Mouse (Mus musculus): Measurements from ENCODE around the gene Foxa3. TPM values are rescaled to one million over a fixed set of nuclear protein-coding genes. Genes with fewer than 3 reads are reported as not detected.

The Foxa3 gene
- polyA plus RNA-seq, 1 experiment from 2014 or later: not detected

Other genes with a start within 250 kb of the Foxa3 start
- not detected in 2 replicates for gene Psg19, start 225.0 kb downstream of the Foxa3 start, polyA plus RNA-seq (2015; fragmentation: Nextera tagmentation; extraction: Ambion mirVana)
- not detected in 2 replicates for gene Psg17, start 201.9 kb downstream of the Foxa3 start, polyA plus RNA-seq (2015; fragmentation: Nextera tagmentation; extraction: Ambion mirVana)
- 0.73 and 0.85 TPM in 2 replicates for gene Mill2, start 183.6 kb downstream of the Foxa3 start, polyA plus RNA-seq (2015; fragmentation: Nextera tagmentation; extraction: Ambion mirVana)
- 27.0 and 27.3 TPM in 2 replicates for gene Pglyrp1, start 152.2 kb downstream of the Foxa3 start, polyA plus RNA-seq (2015; fragmentation: Nextera tagmentation; extraction: Ambion mirVana)
- 24.6 and 25.8 TPM in 2 replicates for gene Ccdc61, start 113.1 kb downstream of the Foxa3 start, polyA plus RNA-seq (2015; fragmentation: Nextera tagmentation; extraction: Ambion mirVana)
- gene Nova2, start 97.7 kb downstream of the Foxa3 start, polyA plus RNA-seq (2015; fragmentation: Nextera tagmentation; extraction: Ambion mirVana): 15.2 and 15.9 TPM in 2 replicates
- 0.80 and 1.0 TPM in 2 replicates for gene Nanos2, start 36.1 kb downstream of the Foxa3 start, polyA plus RNA-seq (2015; fragmentation: Nextera tagmentation; extraction: Ambion mirVana)
- gene Mypop, start 32.3 kb downstream of the Foxa3 start, polyA plus RNA-seq (2015; fragmentation: Nextera tagmentation; extraction: Ambion mirVana): 5.8 and 6.2 TPM in 2 replicates
- 33.4 and 40.2 TPM in 2 replicates for gene Irf2bp1, start 19.5 kb downstream of the Foxa3 start, polyA plus RNA-seq (2015; fragmentation: Nextera tagmentation; extraction: Ambion mirVana)
- gene Sympk, start 839 bp upstream of the Foxa3 start, polyA plus RNA-seq (2015; fragmentation: Nextera tagmentation; extraction: Ambion mirVana): 30.6 and 32.7 TPM in 2 replicates
- gene Rsph6a, start 31.2 kb upstream of the Foxa3 start, polyA plus RNA-seq (2015; fragmentation: Nextera tagmentation; extraction: Ambion mirVana): 0.15 and 0.37 TPM in 2 replicates
- gene Dmwd, start 52.7 kb upstream of the Foxa3 start, polyA plus RNA-seq (2015; fragmentation: Nextera tagmentation; extraction: Ambion mirVana): 34.2 and 40.9 TPM in 2 replicates
- 10.8 and 13.9 TPM in 2 replicates for gene Dmpk, start 60.3 kb upstream of the Foxa3 start, polyA plus RNA-seq (2015; fragmentation: Nextera tagmentation; extraction: Ambion mirVana)
- gene Six5, start 71.1 kb upstream of the Foxa3 start, polyA plus RNA-seq (2015; fragmentation: Nextera tagmentation; extraction: Ambion mirVana): 2.1 and 2.2 TPM in 2 replicates
- gene Gm4969, start 94.8 kb upstream of the Foxa3 start, polyA plus RNA-seq (2015; fragmentation: Nextera tagmentation; extraction: Ambion mirVana): 6.9 and 7.3 TPM in 2 replicates
- 21.1 and 21.4 TPM in 2 replicates for gene Fbxo46, start 96.3 kb upstream of the Foxa3 start, polyA plus RNA-seq (2015; fragmentation: Nextera tagmentation; extraction: Ambion mirVana)
- 26.4 and 27.0 TPM in 2 replicates for gene Qpctl, start 125.8 kb upstream of the Foxa3 start, polyA plus RNA-seq (2015; fragmentation: Nextera tagmentation; extraction: Ambion mirVana)
- gene Snrpd2, start 126.2 kb upstream of the Foxa3 start, polyA plus RNA-seq (2015; fragmentation: Nextera tagmentation; extraction: Ambion mirVana): 109 and 112 TPM in 2 replicates
- gene Gipr, start 142.6 kb upstream of the Foxa3 start, polyA plus RNA-seq (2015; fragmentation: Nextera tagmentation; extraction: Ambion mirVana): 3.5 and 4.3 TPM in 2 replicates
- gene Eml2, start 152.9 kb upstream of the Foxa3 start, polyA plus RNA-seq (2015; fragmentation: Nextera tagmentation; extraction: Ambion mirVana): 8.9 and 10.8 TPM in 2 replicates
- gene Gpr4, start 189.0 kb upstream of the Foxa3 start, polyA plus RNA-seq (2015; fragmentation: Nextera tagmentation; extraction: Ambion mirVana): 3.5 and 4.0 TPM in 2 replicates
- 37.9 and 41.1 TPM in 2 replicates for gene Opa3, start 204.8 kb upstream of the Foxa3 start, polyA plus RNA-seq (2015; fragmentation: Nextera tagmentation; extraction: Ambion mirVana)
- 35.9 and 37.4 TPM in 2 replicates for gene Vasp, start 248.3 kb upstream of the Foxa3 start, polyA plus RNA-seq (2015; fragmentation: Nextera tagmentation; extraction: Ambion mirVana)

Measured in midbrain, embryonic 15.5 days (tissue).